Mouse (Mus musculus): ENCODE results near the gene Gm9936.

DNA sequence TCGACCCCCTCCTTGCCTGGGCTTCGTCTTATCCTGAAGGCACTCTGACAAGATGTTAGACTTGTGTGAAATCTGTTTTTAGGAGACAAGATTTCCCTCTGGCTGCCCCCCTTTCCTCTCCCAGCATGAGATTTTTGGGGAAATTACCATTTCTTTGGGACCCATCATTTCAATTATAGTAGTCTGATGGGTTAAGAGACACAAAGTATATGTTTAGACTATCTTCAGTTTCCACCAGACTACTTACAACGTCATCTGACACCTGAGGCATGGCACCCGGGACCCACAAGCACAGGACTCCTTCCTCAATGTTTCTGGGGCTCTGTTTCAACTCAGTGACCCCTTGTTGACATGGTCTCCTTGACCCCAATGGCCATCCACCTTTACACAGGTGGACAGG, 37.1 kb upstream of the Gm9936 start:
- TF ChIP-seq CHD2 (IDR thresholded peaks at IDR 0.05; ENCODE audit: low read depth, low read length), result no peak
- TF ChIP-seq MAFK (IDR thresholded peaks at IDR 0.05; ENCODE audit: insufficient read depth, low read depth, low read length), result no peak
- no peak for TF ChIP-seq ZC3H11A (IDR thresholded peaks at IDR 0.05; ENCODE audit: borderline replicate concordance, low read depth, low read length)

Measured in ES-E14 (cell line).